8 mouse cellular contexts compared by ENCODE assay signal in the genomic region with DNA sequence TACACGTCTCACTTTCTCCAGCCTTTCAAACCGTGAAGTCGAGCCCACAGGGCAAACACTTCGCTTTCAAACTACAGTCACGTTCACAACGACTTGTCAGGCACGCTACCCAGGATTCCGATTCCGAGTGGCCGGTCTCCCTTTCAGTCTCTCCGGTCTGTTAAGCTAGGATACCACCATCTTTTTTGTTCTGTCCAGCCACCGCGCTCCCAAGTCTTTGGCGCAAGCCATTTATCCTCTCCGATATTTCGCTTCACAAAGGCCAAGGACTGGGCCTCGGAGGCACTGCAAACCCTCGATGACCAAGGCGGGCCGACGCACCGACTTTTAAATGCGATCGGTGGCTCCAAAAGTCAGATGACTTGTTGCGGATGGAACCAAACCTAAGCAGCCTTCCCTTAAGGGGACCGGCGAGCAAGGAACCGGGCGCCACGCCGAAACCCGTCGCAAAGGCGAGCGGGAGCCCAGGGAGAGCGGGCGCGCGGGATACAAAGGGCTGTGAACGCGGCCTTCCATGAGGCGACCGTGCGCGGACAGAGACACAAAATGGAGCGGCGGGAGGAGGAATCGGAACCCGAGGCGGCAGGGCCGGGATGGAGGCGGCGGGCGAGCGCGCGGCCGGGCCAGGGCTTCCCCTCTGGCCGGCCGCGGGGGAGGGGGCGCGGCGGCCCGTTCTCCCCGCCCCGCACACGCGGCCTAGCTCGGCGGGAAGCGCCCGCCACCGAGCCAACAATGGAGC. TPM values are rescaled to one million over a fixed set of nuclear protein-coding genes. Genes with fewer than 3 reads are reported as not detected.
A peak's percentile ranks its signal among the peaks of the same experiment; 100 is the strongest.
DNase-seq lines count a peak whose midpoint lies in the region; ATAC-seq lines count a peak whose summit lies in the region.

No protein-coding gene starts in this region.

- intact Hi-C loops in gastrocnemius, postnatal 14 days (cut with DNase I; ENCODE audit: low total_unique reads), result loop anchor here (10.0 kb wide), 1 partner anchor 59 kb away; no protein-coding TSS in a partner anchor
- intact Hi-C loops in left cerebral cortex, postnatal 25 days (cut with DNase I), result loop anchor here (5.0 kb wide), 3 partner anchors 61 to 301 kb away; a partner anchor contains a TSS

- ATAC-seq in common myeloid progenitor, adult 5-6 weeks (replicated peaks; ENCODE audit: low read depth, poor library complexity, severe bottlenecking), result peak; percentile 10; the same call in 1 of the 2 replicates
- peak; percentile 24 for ATAC-seq in inflammation-experienced regulatory T-cells, adult 6 months
- peak; percentile 22 for ATAC-seq in megakaryocyte progenitor cell, adult 5-6 weeks (replicated peaks; ENCODE audit: poor library complexity)

- DNase-seq in adipocyte (ENCODE audit: low spot score), result peak; percentile 64
- peak; percentile 63 for DNase-seq in gastrocnemius, postnatal 14 days
- DNase-seq in left cerebral cortex, postnatal 25 days (ENCODE audit: low spot score in 2 of 2), result peak; percentile 42 to 60
- DNase-seq in right cerebral cortex, postnatal 14 days, result peak; percentile 52
- peak; percentile 42 for DNase-seq in urinary bladder, postnatal 25 days (ENCODE audit: low spot score)

RNA-seq across cellular contexts. Expression of a gene that starts 3.8 kb away (rescaled TPM):
- 152 and 168 TPM in 2 replicates for total RNA-seq in common myeloid progenitor, adult 5-6 weeks (2017)
- total RNA-seq in gastrocnemius, postnatal 14 days (2021), result 10 to 100 TPM; 25.3 to 29.0 TPM
- 100 to 1,000 TPM; 103 to 132 (median 120) TPM for polyA plus RNA-seq in inflammation-experienced regulatory T-cells, adult 6 months (2017; shearing (Covaris generic))
- total RNA-seq in left cerebral cortex, postnatal 25 days (2021), result 100 to 1,000 TPM; 106 to 109 TPM
- total RNA-seq in megakaryocyte progenitor cell, adult 5-6 weeks (2015), result 103 and 107 TPM in 2 replicates
- 108 and 138 TPM in 2 replicates for total RNA-seq in megakaryocyte progenitor cell, adult 5-6 weeks (2017)

Comparison
In these comparisons a context has a peak if more than half of its experiments do, and no peak if none do; other contexts are left out.
1. Peak in every context shown above with its lines: DNase-seq and ATAC-seq.